Mouse (Mus musculus) kidney, adult 8-10 months (tissue): Measurements from ENCODE around the gene Arhgef15.
"Not testable (repeated sequence)": the region's sequence is repeated elsewhere in the genome, so short reads cannot be mapped to it uniquely, and the experiment has no call there.

ENCODE experiments used
- DNase-seq, 2 experiments: peaks; one replicate each; pipeline ENCODE4 v3.0.0; 2022

The Arhgef15 gene

DNA sequence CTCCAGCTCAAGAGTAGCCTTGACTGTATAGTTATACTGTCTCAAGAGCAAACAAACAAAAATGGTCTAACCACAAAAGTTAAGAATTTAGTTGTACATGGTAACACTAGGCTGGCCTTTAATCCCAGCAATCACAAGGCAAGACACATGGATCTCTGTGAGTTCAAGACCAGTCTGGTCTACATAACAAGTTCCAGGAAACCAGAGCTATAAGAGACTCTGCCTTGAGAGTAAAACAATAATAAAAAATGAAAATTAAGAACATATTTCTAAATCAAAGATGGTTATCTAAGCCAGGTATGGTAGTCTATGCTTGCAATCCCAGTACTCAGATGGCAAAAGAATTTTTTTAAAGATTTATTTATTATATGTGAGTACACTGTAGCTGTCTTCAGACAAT, 7.8 kb upstream of the Arhgef15 start:
- DNase-seq: no peak

- no peak for DNase-seq
These were observed 6.1 kb upstream of the Arhgef15 start for GRCm38 (mm10) chr11:68963405-68963804.

GRCm38 (mm10) chr11:68962159-68962558, 4.9 kb upstream of the Arhgef15 start:
- DNase-seq: not testable (repeated sequence)

DNA sequence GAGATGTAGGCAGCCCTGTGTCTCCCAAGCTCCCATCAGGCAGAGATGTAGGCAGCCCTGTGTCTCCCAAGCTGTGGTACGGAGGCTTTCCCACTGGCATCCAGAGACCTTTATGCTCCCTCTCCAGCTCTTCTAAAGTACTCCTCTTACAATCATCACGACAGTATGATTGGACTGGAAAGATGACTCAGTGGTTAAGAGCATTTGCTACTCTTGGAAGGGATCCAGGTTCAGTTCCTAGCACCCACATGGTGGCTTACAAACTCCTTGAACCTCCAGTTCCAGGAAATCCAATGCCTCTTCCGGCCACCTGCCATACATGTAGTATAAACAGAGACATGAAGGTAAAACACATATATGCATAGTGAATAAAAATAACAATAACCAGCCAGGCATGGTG, 4.3 kb upstream of the Arhgef15 start:
- DNase-seq: no peak

- no peak for DNase-seq
These were observed 691 bp upstream of the Arhgef15 start for GRCm38 (mm10) chr11:68957971-68958370.

DNA sequence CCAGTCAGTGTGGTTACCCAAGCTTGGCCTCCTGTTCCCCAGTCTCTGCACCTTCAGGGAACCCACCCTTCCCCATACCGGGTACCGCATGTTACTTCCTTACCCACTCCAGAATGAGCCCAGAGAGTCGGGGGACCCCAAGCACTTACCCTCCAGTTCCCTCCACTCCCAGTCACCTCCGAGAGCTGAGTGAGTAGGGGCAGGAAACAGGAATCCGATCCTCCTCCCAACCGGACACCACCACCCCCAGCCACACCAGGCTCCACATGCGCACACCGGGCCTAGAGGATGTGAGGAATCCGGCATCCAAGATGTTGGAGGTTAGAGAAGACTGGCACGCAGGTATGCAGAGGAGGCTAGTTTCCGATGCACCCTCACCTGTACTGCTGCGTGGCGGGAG, 583 bp downstream of the Arhgef15 start:
- no peak for DNase-seq

DNA sequence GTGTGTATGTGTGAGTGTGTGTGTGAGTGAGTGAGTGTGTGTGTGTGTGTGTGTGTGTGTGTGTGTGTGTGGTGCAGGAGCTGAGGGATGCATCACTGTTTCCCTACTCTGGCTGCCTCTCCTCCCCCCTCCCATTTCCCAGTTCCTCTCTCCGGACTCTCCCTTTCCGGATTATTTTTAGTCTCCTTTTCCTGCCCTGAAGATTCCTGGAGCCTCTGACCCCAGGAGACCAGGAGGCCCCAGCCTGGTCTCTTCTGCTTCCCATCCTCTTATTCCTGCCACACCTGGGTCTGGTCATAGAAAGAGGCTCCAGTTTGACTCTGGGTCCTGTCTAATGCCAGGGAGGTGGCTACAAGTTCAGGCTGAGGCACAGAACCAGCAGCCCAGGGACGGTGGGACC, 1.2 kb downstream of the Arhgef15 start:
- peak; percentile 39 to 53 for DNase-seq

- no peak for DNase-seq
These were observed 1.8 kb downstream of the Arhgef15 start for GRCm38 (mm10) chr11:68955473-68955872.

DNA sequence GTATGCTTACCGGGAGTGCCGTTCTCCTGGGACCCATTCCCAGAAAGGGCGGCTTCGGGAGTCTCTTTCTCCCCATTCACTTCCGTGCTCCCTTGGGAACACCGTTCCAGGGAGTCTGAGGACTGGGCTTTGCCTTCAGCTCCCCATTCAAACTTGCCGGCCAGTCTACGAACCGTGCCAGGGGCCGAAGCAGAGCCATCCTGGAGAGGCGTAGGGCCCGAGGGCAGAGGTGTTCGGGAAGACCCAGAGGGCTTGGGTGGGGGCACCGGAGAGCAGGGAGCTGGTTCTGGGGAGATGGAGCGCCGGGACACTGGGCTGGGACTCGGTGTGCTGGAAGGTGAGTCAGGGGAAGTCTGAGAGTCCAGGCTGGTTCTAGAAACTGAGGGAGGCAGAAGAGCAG, 2.9 kb downstream of the Arhgef15 start:
- no peak for DNase-seq

DNA sequence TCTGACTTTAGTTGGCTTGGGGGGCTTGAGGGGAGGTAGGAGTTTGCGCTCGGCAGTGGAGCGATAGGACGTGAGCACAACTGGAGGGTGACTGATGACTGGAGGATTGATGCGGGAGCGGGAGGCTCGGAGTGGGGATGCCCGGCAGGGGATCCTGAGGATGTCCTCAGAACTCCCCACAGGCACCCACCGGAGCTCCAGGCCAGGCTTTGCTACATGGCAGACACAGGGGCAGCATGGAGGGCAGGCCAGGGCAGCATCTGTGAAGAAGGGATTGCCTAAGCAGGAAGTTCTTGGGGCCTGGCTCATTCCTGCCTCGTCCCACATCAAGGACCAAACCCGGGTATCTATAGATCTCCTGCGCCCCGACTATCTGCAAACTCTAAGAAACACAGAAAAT, 3.4 kb downstream of the Arhgef15 start:
- DNase-seq: no peak

DNA sequence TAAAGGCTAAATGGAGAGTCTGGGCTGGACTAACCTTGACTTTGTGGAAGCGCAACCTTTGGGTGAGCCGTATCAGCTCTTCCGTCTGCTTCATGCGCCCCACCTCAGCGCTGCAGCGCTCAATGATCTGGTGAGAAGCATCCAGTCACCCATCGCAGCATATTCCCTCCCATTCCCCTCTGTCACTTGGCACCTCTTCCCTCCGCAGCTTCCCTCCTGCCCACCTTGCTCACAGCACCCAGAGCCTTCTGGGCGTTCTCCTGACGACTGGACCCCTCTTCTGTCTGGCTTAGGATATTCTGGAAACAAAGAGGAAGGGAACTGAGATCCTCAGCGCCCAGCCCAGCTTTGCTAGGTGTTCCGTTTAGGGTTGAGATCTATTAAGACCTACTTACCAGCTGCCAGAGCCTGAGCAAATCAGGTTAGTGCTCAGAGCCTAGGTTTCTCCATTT, 9.7 kb downstream of the Arhgef15 start:
- DNase-seq: no peak

GRCm38 (mm10) chr11:68946806-68947440, 10.4 kb downstream of the Arhgef15 start:
- no peak for DNase-seq

GRCm38 (mm10) chr11:68946001-68946400, 11.3 kb downstream of the Arhgef15 start:
- DNase-seq: no peak

- DNase-seq: no peak
These were observed 12.0 kb downstream of the Arhgef15 start for GRCm38 (mm10) chr11:68945245-68945644.

- DNase-seq: peak; percentile 65
These were observed 14.5 kb downstream of the Arhgef15 start for GRCm38 (mm10) chr11:68942731-68943130.

DNA sequence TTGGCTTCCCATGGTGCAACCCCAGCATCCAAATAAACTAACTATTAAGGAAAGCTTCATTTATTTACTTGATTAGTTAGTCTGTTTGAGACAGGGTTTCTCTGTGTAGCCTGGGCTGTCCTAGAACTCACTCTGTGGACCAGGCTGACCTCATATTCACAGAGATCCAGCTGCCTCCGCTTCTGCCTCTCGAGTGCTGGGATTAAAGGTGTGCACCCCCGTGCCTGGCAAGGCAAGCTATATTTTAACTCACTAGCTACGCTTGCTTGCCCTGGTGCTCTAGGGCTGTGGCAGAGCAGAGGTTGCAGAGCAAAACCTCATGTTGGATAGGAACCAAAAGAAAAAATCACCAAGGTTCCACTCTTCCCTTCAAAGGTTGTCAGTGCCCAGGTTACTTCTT, 16.8 kb downstream of the Arhgef15 start:
- DNase-seq: peak; percentile 86 to 90

DNA sequence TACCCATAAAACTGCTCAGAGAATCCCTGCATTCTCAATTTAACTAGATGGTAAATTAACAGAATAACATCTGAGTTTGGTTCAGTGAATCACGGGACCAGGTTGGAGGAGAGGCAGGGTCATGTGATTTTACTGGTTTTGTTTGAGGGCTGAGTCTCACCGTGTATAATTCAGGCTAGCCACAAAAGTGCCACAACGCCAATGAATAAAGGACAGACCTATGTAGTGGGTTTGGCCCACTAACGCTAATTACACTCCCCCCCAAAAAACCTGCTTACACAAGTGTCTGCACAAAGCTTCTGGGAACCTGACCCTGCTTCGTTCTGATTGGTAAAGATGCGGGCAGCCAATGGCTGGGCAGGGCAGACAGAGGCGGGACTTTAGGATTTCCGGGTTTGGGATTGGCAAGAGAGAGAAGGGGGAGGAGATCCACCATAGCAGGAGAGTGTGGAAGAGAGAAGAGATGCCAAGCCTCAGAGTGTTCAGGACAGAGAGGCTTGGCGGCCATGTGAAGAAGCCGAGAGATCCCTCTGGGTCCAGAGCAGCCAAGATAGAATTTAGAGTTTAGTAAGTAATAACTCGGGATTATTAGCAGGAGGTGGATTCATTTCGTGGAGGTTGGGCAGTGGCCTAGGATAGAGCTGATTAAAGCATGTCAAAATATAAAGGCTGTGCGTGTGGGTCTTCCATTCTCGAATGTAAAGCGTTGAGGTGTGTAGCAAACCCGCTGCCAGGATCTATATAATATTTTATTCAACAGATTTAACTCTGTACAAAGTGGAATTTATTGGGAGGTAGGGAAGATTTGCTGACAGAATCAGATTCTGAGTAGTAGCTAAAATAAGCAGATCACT, 17.6 kb downstream of the Arhgef15 start:
- DNase-seq: peak; percentile 93 to 95

DNA sequence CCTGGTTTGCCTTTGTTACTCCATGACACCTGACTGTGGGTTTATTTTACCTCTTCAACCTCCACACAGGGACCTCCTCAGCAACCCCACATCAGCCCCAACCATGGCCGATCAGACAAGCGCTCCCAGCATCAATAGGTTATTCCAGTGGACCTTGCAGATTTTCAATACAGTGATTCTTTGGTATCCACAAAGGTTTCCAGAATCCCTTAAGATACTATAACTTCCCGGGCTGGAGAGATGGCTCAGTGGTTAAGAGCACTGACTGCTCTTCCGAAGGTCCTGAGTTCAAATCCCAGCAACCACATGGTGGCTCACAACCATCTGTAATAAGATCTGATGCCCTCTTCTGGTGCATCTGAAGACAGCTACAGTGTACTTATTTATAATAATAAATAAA, 20.3 kb downstream of the Arhgef15 start:
- not testable (repeated sequence) for DNase-seq

DNA sequence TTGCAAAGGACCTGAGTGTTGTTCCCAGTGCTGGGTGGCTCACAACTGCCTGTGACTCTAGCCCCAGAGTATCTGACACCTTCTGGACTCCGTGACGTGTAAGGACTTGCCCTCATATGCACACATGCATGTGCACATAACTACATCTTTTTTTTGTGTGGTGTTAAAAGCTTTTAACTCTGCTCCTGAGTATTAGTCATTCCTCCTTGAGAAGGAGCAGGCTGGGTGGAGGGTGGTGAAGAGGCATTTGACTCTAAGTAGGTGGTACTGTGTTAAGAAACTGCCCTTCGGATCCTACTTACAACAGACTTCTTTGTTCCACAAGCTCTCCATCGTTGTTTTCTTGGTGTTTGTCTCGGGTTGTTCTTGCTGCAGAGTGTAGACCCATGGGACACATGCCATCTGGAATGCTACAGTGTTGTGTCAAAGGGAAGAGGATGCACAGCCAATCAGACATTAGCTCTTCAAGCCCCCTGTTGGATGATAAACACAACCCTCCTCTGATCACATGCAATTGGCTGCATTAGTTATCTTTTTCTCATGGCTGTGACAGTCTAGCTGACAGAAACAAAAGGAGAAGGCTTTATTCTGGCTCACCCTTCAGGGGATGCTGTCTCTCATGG, 23.3 kb downstream of the Arhgef15 start:
- DNase-seq: no peak

- DNase-seq: no peak
These were observed 27.3 kb downstream of the Arhgef15 start for GRCm38 (mm10) chr11:68929947-68930346.

DNA sequence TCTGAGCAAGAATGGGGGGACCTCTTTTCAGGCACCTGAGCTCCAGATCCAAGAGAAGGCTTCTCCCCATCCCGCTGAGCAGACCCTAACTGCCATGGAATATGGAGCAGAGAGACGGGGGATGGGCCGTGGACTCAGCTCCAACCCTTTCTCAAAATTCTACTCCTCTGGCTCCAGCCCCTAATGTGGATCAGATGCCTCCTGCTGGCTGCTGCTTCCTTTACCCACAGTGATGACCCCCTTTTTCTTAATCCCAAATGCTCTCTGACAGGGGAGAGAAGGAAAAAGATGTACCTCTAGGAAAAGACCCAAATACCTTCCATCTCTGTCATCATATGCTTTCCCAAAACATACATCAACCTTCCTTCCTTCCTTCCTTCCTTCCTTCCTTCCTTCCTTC, 30.3 kb downstream of the Arhgef15 start, which contains the start of gene Odf4:
TSS of gene Odf4 (minus strand) at position 101 of the 400 bp plus-strand sequence.
- DNase-seq: no peak

DNA sequence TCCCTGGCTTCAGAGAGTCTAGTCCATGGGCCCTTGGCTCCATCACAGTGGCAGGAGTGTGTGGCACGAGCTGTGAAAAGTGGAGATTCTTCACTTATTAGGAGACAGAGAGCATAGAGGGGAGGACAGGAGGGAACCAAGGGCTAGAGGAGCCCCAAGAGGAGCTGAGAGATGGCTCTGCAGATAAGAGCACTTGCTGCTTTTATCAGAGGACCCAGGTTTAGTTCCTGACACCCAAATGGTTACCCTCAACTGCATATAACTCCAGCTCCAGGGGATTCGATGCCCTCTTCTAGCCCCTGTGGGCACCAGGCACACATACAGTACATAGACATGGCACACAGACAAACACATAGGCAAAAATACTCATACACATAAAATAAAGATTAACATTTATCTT, 32.5 kb downstream of the Arhgef15 start:
- no peak for DNase-seq

DNA sequence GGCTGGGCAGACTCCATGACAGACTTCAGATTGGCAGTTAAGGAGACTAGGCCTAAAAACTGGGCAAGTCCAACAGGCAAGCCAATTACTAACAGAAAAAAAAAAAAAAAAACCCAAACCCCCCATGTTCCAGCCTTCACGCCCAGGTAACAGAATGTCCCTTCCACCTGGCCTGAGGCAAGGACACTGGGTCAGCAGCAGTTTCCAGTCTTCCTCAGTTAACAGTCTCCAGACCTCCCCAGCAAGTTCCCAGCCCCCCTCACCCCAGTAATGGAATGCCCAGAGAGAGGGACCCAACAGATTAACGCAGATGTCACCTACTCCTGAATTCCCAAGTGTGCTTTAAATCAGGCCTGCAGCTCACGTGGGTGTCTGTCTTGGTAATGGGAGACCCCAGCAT, 34.1 kb downstream of the Arhgef15 start:
- peak in 1 of 2 experiments; percentile 48 for DNase-seq

DNA sequence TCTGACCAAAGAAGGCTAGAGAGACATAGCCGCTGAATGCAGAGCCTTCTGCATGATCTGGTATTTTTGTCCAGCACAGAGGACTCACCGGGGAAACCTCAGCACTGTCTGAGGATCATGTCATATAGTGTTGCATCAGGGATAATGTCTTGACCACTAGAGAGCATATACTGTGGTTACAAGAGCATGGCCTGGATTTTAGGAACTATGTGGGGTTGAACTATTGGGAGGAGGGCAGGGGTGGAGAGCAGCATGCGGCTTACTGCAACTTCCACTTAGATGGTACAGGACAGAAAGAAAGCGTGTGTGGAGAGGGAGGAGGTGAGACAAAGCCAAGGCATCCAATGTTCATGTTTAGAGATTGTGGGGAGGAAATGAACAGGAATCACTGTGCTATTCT, 42.7 kb downstream of the Arhgef15 start:
- no peak for DNase-seq
